Mouse (Mus musculus) heart, adult 18-20 months (tissue): Measurements from ENCODE around the gene Lhfpl2. TPM values are rescaled to one million over a fixed set of nuclear protein-coding genes. Genes with fewer than 3 reads are reported as not detected.

Experiments
- DNase-seq, 2 experiments: peaks; one replicate each; pipeline ENCODE4 v3.0.0; 2021 to 2022; ENCODE audit warnings: mixed read lengths in 1 of 2
- total RNA-seq, 2 experiments: library from RNA; stranded (reverse); gene quantifications; 2 replicates each; pipeline ENCODE4 v1.2.3; 2021

The Lhfpl2 gene
- total RNA-seq, 2 experiments from 2014 or later, result 2.8 to 3.1 TPM

DNA sequence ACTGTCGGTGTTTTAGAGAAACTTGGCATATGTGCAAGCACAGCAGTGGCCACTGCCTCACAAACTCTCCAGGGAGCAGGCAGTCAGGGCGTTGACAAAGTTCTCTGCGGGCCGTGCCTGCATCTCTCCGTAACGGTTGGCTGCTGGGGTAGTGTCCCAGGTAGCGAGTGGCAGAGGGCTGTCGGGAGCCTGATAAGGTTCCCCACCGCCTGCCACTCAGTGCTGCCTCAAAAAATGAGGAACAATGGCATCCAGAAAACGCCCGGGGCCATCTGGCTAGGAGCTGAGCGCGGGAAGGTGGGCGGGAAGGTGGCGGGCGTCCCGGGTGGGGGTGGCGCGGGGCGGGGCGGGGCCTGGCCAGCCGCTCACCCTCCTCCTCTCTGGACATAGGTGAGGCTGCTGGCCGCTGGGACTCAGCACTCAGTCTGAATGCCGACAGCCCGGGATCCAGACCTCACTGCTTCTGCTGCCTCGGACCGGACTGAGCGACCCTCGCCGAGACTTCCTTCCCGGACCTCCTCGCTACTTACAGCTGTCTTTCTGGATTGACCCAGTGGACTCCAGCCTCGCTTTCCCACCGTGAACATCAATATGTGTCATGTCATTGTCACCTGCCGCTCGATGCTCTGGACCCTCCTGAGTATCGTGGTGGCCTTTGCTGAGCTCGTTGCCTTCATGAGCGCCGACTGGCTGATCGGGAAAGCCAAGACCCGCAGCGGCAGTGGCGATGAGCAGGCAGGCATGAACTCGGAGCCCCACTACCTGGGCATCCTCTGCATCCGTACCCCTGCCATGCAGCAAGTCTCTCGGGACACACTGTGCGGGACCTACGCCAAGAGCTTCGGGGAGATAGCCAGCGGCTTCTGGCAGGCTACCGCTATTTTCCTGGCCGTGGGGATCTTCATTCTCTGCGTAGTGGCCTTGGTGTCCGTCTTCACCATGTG, 116.3 kb downstream of the Lhfpl2 start:
- peak; percentile 64 to 78 for DNase-seq

GRCm38 (mm10) chr13:94174577-94175279, 117.1 kb downstream of the Lhfpl2 start:
- no peak for DNase-seq

DNA sequence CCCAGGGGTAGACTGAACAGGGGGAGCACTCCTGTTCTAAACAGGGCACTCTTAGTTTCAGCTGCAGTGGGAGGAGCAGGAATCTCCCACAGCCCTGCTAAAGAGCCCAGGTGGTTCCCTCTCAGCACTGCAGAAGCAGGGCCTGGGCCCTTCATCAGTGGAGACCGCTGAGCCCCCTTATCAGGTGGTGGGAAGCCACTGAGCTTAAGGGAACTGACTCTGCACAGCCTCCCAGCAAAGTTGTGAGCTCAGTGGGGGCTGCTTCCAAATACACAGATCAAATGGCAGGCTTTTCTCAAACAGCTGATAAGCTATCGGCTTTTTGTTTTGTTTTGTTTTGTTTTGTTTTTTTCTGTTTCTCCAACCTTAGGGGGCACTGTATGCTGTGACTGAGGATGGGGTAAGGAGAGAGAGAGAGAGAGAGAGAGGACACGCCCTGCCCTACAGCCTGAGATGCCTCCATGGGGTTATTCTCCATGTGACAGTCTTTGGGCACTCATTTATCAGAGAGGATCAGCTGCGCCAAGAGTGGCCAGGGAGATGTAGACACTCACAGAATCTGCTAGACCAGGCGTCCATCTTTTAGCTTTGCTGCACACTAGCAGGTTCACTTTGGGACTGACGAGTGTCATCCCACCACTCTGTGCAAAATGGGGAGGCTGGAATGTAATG, 117.9 kb downstream of the Lhfpl2 start:
- DNase-seq, result no peak

DNA sequence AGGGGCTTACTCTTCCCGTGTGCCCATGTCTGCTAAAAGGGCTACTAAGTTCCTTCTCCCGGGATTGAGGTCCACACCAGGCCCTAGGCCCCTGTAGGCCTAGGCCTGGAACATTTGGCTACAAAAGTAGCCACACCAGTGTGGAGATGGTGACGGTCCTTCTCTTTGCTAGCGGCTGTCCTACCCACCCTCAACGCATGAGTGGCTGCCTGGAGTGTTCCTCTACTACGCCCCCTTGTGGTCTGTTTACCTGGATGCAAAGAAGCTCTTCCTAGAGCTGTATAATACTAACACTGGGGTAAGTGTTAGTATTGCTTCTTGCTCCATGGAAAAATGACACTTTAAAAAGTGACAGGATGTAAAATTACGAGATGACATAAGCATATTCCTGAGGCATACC, 119.6 kb downstream of the Lhfpl2 start:
- DNase-seq, result peak in 1 of 2 experiments; percentile 12

DNA sequence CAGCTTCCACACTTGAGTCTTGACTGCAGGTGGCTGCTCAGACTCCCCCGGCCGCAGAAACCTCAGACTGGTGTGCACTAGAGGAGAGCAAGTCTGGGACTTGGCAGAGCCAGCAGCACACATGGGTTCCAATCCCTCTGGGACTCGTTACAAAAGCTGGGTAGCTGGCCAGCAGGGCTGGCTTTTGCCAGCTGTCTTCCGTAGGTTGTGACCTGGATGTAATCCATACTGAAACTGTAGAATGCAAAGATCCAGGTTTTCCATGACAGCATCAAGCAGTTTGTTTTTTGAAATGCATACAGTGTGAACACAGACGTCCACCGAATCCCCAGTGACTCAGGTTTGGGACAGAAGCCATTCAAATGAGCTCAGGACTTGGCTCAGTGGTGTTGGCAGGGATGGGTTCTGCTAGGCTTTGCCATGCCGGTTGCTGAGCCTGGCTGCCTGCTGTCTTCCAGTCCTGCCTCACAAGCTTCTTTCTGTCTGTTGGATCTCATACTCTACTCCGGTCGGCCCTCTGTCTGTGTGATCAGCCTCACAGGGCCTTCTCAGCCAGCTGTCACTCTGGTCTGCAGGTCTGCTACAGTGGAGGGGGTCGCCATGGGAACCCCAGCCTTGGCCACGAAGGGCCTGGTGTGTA, 120.9 kb downstream of the Lhfpl2 start:
- peak; percentile 65 to 69 for DNase-seq

DNA sequence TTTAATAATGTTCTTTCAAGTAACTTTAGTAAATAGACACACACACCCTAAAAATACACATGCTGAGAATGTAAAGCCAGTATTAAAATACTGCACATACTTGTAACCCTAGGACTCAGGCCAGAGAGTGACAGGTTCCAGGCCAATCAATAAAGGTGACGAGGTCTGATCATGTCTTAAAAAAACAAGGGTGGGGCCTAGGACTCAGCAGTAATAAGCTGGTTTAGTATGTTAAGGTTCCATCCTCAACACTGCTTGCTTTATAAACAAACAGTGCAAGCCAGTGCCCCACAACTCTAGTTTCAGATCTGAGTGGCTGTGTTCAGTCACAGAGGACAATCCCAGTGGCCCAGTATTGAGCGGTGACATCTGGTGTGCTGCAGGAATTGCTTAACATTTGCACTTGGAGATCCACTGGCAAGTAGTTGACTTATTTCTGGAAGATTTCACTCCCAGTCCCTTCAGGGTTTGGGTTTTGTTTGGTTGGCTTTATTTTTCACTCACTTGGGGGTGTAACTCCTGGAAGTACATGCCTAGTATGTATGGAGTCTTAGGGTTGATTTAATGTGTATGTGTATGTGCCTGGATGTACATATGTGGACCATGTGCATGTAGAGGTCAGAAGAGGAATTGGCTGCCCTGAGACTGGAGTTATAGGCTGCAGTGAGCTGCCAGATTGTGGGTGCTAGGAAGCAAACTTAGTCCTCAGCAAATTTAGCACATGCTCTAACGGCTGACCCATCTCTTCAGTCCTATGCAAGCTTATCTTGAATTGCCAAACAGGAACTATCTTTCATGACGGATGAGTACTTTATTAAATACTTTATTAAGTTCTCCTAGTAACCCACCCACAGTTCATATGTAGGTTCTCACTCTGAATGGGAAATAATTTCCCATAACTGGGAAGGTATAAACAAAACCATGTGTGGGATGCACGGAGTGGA, 123.2 kb downstream of the Lhfpl2 start:
- peak; percentile 52 to 67 for DNase-seq

GRCm38 (mm10) chr13:94182026-94182425, 124.4 kb downstream of the Lhfpl2 start:
- no peak for DNase-seq

DNA sequence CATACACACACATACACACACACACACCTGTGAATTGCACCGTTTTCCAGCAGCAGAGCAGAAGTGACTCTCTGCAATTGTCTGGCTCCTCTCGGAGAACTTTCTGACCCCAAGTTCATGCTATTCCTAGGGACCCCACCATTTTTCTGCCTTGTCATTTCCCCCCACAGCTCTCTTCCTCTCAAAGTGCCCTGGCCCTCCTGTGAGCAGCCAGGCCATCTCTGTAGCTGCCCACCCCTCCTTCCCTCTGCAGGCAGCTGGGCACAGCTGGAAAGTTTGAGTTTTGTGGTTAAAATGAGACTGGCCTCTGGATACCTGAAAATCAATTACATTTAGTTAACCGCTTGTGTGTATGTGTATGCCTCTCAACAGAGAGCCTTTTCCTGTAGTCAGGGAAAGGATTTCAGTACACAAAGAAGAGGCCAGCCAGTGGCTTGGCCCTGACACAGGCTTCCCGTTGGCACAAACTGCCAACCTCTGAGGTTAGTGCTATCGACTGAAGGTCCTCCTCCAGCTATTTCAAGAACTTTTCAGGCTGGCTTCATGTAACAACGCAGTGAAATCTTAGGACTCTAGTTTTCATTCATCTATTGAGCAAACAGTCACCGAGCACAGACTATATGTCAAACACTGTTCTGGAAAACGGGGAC, 125.9 kb downstream of the Lhfpl2 start:
- peak in 1 of 2 experiments; percentile 19 for DNase-seq

- no peak for DNase-seq
Measured at GRCm38 (mm10) chr13:94184726-94185456, 127.3 kb downstream of the Lhfpl2 start.

DNA sequence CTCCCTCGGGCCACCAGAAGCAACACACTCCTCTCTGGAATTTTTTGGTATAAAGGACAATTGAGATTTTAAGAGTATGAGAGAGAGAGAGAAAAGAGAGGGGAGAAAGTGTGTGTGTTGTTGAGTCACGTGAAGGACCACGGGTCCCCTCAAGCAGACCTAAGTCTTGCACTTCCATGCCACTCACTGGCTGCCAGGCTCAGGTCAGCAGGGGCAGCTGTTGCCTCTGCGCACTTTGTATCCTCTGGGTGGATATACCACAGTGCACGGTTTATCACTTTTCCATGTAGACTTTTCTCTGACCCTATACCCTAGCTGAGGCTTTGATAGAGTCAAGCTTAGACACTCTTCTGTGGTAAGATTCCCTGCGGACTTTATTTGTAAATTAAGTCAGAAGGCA, 128.0 kb downstream of the Lhfpl2 start:
- no peak for DNase-seq

DNA sequence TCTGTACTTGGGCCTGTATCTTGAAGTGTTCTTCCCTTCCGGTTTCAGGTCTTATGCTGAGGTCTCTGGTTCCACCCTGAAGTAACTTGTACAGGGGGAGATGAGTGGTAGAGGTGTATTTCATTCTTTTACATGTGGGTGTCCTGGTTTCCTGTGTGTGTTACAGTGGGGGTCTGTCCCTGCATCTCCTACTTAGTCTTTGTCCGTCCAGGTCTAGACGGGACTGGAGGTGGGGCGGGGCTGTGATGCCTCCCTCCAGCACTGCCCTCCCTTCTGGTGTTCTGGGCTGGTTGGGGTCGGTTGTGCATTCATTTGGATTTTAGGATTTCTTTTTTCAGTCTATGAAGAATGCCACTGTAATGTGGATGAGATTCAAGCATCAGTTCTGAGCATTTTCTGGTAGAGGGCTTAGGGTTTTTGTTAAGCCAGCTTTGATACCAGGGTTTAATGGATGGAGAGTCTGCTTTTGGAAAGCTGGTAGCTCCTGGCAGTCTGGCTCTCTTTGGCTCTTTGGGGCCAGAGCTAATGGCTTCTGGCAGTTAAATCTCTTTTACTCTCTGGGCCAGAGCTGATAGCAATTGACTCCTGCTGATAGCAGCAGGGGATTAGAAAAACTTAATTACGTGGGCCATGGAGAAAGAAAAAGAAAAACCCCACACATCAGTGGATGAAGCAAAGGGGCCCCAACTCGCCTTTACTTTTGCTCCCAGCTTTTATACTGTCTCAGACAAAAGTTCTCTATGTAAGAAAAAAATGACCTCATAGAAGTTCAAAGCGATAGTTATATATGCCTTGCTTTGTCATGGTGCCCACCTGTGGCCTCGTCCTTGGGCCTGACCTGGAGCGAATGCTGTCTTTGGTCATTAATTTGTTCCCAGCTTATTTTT, 130.8 kb downstream of the Lhfpl2 start:
- DNase-seq, result no peak

- no peak for DNase-seq
Measured at GRCm38 (mm10) chr13:94190386-94190785, 132.8 kb downstream of the Lhfpl2 start.

GRCm38 (mm10) chr13:94193227-94193626, 135.6 kb downstream of the Lhfpl2 start:
- no peak for DNase-seq

- no peak for DNase-seq
Measured at GRCm38 (mm10) chr13:94198616-94199015, 141.0 kb downstream of the Lhfpl2 start.

GRCm38 (mm10) chr13:94199829-94200228, 142.2 kb downstream of the Lhfpl2 start:
- DNase-seq, result no peak

DNA sequence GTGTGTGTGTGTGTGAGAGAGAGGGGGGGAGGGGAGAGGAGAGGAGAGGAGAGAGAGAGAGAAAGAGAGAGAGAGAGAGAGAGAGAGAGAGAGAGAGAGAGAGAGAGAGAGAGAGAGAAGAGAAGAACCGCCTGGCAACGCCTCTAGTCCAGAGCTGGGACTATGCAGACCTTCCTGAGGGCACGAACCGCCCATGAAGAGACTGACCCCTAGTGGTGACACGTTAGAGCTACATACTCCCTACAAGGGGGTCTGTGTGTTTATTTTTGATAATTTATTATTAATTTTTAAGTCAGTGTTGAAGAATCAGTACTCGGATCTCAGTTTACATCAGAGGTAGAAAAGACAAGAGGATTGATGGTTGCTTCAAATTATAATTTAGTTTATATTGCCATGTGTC, 147.6 kb downstream of the Lhfpl2 start:
- DNase-seq, result peak; percentile 56 to 67

DNA sequence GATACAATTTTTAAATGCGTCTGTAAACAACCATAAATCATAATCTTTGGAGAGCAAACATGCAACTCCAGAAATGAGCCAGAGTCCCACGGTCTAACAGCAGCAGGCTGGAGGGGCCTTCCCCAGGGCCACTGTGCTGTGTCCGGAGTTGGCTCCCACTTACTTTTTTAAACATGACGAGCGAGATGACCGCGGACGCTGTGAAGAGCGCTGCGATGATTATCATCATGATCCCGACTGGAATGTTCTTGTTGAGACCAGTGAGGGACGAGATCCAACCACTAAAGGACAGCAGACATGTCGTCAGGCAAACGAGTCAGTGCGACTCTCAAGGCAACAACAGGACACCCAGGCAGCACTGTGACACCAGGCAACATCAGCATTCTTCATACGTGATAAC, 150.4 kb downstream of the Lhfpl2 start:
- DNase-seq, result no peak

GRCm38 (mm10) chr13:94208892-94209291, 151.3 kb downstream of the Lhfpl2 start:
- no peak for DNase-seq
